ENCODE assay signal across 8 mouse cellular contexts in genomic region chr15:96283920-96284431, GRCm38 (mm10). TPM values are rescaled to one million over a fixed set of nuclear protein-coding genes. Genes with fewer than 3 reads are reported as not detected.
A peak's percentile ranks its signal among the peaks of the same experiment; 100 is the strongest.
DNase-seq lines count a peak whose midpoint lies in the region; ATAC-seq lines count a peak whose summit lies in the region.

No protein-coding gene starts in this region.

- H3K36me3 ChIP-seq in embryonic facial prominence, embryonic 14.5 days (ENCODE audit: control insufficient read depth, insufficient read depth, low read length): peaks cover 29% of the 10 kb centered on the region
- peaks cover 17% of the 10 kb centered on the region for H3K36me3 ChIP-seq in heart, embryonic 16.5 days (ENCODE audit: control insufficient read depth, insufficient read depth)
- peaks cover 9% of the 10 kb centered on the region for H3K36me3 ChIP-seq in lung, embryonic 16.5 days (ENCODE audit: control insufficient read depth, insufficient read depth, low read length)

- H3K4me3 ChIP-seq in embryonic facial prominence, embryonic 14.5 days (ENCODE audit: low read depth, low read length): peak overlapping the region; percentile 90
- peak overlapping the region; percentile 96 for H3K4me3 ChIP-seq in heart, embryonic 16.5 days (ENCODE audit: low read length)
- peak overlapping the region; percentile 88 for H3K4me3 ChIP-seq in lung, embryonic 16.5 days (ENCODE audit: low read length)

- peaks cover 17% of the 10 kb centered on the region for H3K4me1 ChIP-seq in embryonic facial prominence, embryonic 14.5 days (ENCODE audit: control insufficient read depth, insufficient read depth, low read length)
- peaks cover 26% of the 10 kb centered on the region for H3K4me1 ChIP-seq in heart, embryonic 16.5 days (ENCODE audit: control insufficient read depth, insufficient read depth, low read length)
- peaks cover 19% of the 10 kb centered on the region for H3K4me1 ChIP-seq in lung, embryonic 16.5 days (replicated peaks; ENCODE audit: control insufficient read depth, insufficient read depth, low read length)

- ATAC-seq in embryonic facial prominence, embryonic 14.5 days (ENCODE audit: low read depth): no peak
- no peak for ATAC-seq in heart, embryonic 16.5 days (replicated peaks; ENCODE audit: extremely low read depth, insufficient read depth, low FRiP score)
- ATAC-seq in lung, embryonic 16.5 days (ENCODE audit: low read depth): no peak

- H3K27ac ChIP-seq in embryonic facial prominence, embryonic 14.5 days (replicated peaks; ENCODE audit: low read depth, low read length): peak overlapping the region; percentile 100
- H3K27ac ChIP-seq in heart, embryonic 16.5 days (ENCODE audit: low read length): peak overlapping the region; percentile 100
- peak overlapping the region; percentile 100 for H3K27ac ChIP-seq in lung, embryonic 16.5 days (ENCODE audit: low read length)

- peak overlapping the region; percentile 87 for H3K4me2 ChIP-seq in embryonic facial prominence, embryonic 14.5 days (ENCODE audit: low read depth, low read length)
- peak overlapping the region; percentile 90 for H3K4me2 ChIP-seq in heart, embryonic 16.5 days (ENCODE audit: low read depth, low read length)
- H3K4me2 ChIP-seq in lung, embryonic 16.5 days (ENCODE audit: low read depth, low read length): peak overlapping the region; percentile 90

- H3K27me3 ChIP-seq in embryonic facial prominence, embryonic 14.5 days (replicated peaks; ENCODE audit: control insufficient read depth, insufficient read depth, low read length): no peaks in the 10 kb centered on the region
- H3K27me3 ChIP-seq in heart, embryonic 16.5 days (ENCODE audit: control insufficient read depth, insufficient read depth, low read length): no peaks in the 10 kb centered on the region
- no peaks in the 10 kb centered on the region for H3K27me3 ChIP-seq in lung, embryonic 16.5 days (ENCODE audit: control insufficient read depth, insufficient read depth, low read depth, low read length)

- H3K9me3 ChIP-seq in embryonic facial prominence, embryonic 14.5 days (ENCODE audit: control insufficient read depth, low read length): no peaks in the 10 kb centered on the region
- 0 out of 2 replicates have a peak, but pooled peaks cover 5% of the 10 kb centered on the region for H3K9me3 ChIP-seq in heart, embryonic 16.5 days (replicated peaks; ENCODE audit: control insufficient read depth, low read length)
- 0 out of 2 replicates have a peak, but pooled peaks cover 5% of the 10 kb centered on the region for H3K9me3 ChIP-seq in lung, embryonic 16.5 days (ENCODE audit: control insufficient read depth, low read length)

- DNase-seq in CD8-positive naive resting alpha-beta T cell, adult 2 months (ENCODE audit: low read depth in 2 of 2, low spot score in 2 of 2): peak; percentile 9 to 46
- DNase-seq in adipocyte (ENCODE audit: low spot score): peak; percentile 54
- DNase-seq in embryonic facial prominence, embryonic 14.5 days (ENCODE audit: low spot score): peak; percentile 82
- peak; percentile 44 to 55 for DNase-seq in kidney, postnatal 36 days
- DNase-seq in retina, embryonic 14.5 days (ENCODE audit: low spot score): peak; percentile 69
- DNase-seq in frontal cortex, postnatal 25 days (ENCODE audit: low spot score in 2 of 2): no peak

- H3K9ac ChIP-seq in embryonic facial prominence, embryonic 14.5 days (ENCODE audit: low read depth, low read length): peak overlapping the region; percentile 99
- H3K9ac ChIP-seq in heart, embryonic 16.5 days (ENCODE audit: low read length): peak overlapping the region; percentile 100
- H3K9ac ChIP-seq in lung, embryonic 16.5 days (ENCODE audit: low read length): peak overlapping the region; percentile 100

- WGBS in embryonic facial prominence, embryonic 14.5 days: 7% methylated on average over 11 of the region's 11 CpGs
- 6% methylated on average over 11 of the region's 11 CpGs for WGBS in heart, embryonic 16.5 days
- WGBS in lung, embryonic 16.5 days: 3% methylated on average over 11 of the region's 11 CpGs

RNA-seq across cellular contexts. Expression of gene Arid2, which starts 3.3 kb away (rescaled TPM):
- 25.2 and 25.6 TPM in 2 replicates for polyA plus RNA-seq in embryonic facial prominence, embryonic 14.5 days (2014; fragmentation: Nextera tagmentation; extraction: Ambion mirVana)
- 13.5 and 14.0 TPM in 2 replicates for polyA plus RNA-seq in heart, embryonic 16.5 days (2015; fragmentation: Nextera tagmentation; extraction: Ambion mirVana)
- 20.8 and 21.5 TPM in 2 replicates for polyA plus RNA-seq in lung, embryonic 16.5 days (2015; fragmentation: Nextera tagmentation; extraction: Ambion mirVana)

Comparison
In these comparisons a context has a peak if more than half of its experiments do, and no peak if none do; other contexts are left out.
1. DNase-seq: peak in CD8-positive naive resting alpha-beta T cell, adult 2 months (2 of 2), adipocyte (single experiment), embryonic facial prominence, embryonic 14.5 days (single experiment), kidney, postnatal 36 days (2 of 2) and retina, embryonic 14.5 days (single experiment); none in frontal cortex, postnatal 25 days (0 of 2).
2. Peak in every context shown above with its lines, with median percentiles within 50 percentile points of each other: H3K27ac ChIP-seq, H3K4me2 ChIP-seq, H3K4me3 ChIP-seq and H3K9ac ChIP-seq.